Mouse (Mus musculus) heart, embryonic 15.5 days (tissue): ENCODE data around the gene Pwp2. TPM values are rescaled to one million over a fixed set of nuclear protein-coding genes. Genes with fewer than 3 reads are reported as not detected.

Experiments
- ATAC-seq: fragments of 200-750 bp; cut with Nextera tagmentation; replicated peaks from 2 replicates; pipeline ENCODE4 v1.8.0; 2017; ENCODE audit warnings: low read depth, moderate TSS enrichment; ENCODE audit not compliant: insufficient number of reproducible peaks, insufficient read depth, low FRiP score
- H3K27ac ChIP-seq: fragments of 300-500 bp; sonication (generic); 2 replicates; pipeline ENCODE4 v1.5.1; 2015; ENCODE audit warnings: mild to moderate bottlenecking, inconsistent platforms
- H3K27me3 ChIP-seq: fragments of 300-500 bp; sonication (generic); 2 replicates; pipeline ENCODE4 v1.6.1; 2015; ENCODE audit warnings: inconsistent platforms
- H3K36me3 ChIP-seq: fragments of 300-500 bp; sonication (generic); 2 replicates; pipeline ENCODE4 v1.6.1; 2015; ENCODE audit warnings: mild to moderate bottlenecking, inconsistent platforms
- H3K4me1 ChIP-seq: fragments of 300-500 bp; sonication (generic); replicated peaks from 2 replicates; pipeline ENCODE4 v1.6.1; 2015; ENCODE audit warnings: inconsistent platforms
- H3K4me2 ChIP-seq: fragments of 300-500 bp; sonication (generic); 2 replicates; pipeline ENCODE4 v1.6.1; 2015; ENCODE audit warnings: inconsistent platforms, mild to moderate bottlenecking, moderate library complexity
- H3K4me3 ChIP-seq: fragments of 300-500 bp; sonication (generic); 2 replicates; pipeline ENCODE4 v1.5.1; 2015; ENCODE audit warnings: mild to moderate bottlenecking, inconsistent platforms
- H3K9ac ChIP-seq: fragments of 300-500 bp; sonication (generic); 2 replicates; pipeline ENCODE4 v1.6.1; 2015; ENCODE audit warnings: mild to moderate bottlenecking, inconsistent platforms
- H3K9me3 ChIP-seq: fragments of 300-500 bp; sonication (generic); replicated peaks from 2 replicates; pipeline ENCODE4 v1.6.1; 2016; ENCODE audit warnings: inconsistent platforms
- WGBS: fragments of 180-500 bp; shearing (Covaris S2); methylation state at CpG from one replicate; pipeline ENCODE4 v1.1.7; 2015; ENCODE audit warnings: mixed read lengths; 5-methylcytosine and 5-hydroxymethylcytosine counted together
- polyA plus RNA-seq: library from polyadenylated mRNA; unstranded; fragments of >200 nt; fragmentation: Nextera tagmentation; extraction: Ambion mirVana; gene quantifications from 2 replicates; pipeline ENCODE4 v1.2.1, GENCODE M21; 2015

The Pwp2 gene
- polyA plus RNA-seq, 1 experiment from 2014 or later = 9.1 TPM

DNA sequence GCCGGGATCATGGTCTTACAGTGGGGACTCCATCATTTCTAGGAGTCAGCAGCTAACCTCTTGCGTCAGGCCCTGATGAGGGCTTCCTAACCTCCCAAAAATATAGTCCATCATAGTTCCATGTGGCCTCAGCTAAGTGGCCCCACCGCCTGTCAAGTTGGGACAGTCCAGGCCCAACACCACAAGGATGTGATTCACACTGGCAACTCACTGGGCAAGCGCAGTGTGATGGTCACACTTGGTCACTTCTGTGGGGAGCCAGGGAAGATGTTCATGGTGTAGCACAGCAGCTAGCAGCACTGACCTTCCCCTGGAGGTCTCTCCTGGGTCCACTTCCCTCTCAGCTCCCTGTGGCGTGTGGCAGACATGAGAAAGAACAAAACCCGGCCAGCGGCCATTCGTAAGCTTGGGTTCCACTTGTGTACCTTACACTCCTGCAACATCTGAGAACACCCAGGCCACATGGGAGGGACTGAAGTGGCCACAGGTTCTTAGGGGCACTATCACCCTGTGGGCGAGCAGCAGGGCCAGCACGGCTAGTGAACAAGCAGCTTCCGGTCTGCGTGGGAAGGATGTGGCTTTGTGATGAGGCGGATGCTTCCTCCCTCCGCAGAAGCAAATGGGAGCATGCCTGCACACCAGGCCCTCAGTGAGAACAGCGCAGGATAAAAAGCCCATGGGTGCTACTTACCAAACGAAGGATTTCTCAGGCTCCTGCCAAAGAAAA is 24.4 kb downstream of the Pwp2 start:
- Histone ChIP-seq H3K36me3 (peaks cover 38% of the 10 kb centered on the region), H3K27me3 (no peaks in the 10 kb centered on the region), H3K4me3 (no peak overlapping the region), H3K27ac (no peak overlapping the region), H3K4me2 (no peak overlapping the region), H3K9me3 (no peaks in the 10 kb centered on the region), H3K9ac (no peak overlapping the region), H3K4me1 (peaks cover 9% of the 10 kb centered on the region)
- no peak for ATAC-seq
- 85% methylated on average over 16 of the region's 16 CpGs for WGBS

DNA sequence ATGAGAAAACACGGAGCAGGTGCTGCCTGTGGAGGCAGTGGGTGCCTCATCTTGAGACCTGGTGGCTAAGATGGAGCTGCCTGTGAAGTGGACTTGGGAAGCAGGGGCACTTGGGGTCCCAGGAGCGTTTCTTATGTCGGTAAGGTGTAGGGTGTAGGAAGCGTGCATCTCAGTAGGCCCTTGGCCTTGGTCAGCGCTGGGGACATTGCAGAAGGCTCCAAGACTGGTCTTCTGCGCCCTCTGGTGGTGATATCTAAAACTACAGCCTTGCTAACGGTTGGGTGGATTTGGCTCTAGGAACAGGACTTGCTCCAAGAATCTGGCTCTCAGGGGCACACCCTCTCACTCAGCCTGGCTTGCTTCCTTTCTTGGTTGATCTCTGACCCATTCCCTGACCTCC is 25.0 kb downstream of the Pwp2 start:
- Histone ChIP-seq H3K4me3 (no peak overlapping the region), H3K4me2 (peak overlapping the region; percentile 57), H3K4me1 (peaks cover 9% of the 10 kb centered on the region), H3K9me3 (no peaks in the 10 kb centered on the region), H3K9ac (no peak overlapping the region), H3K27ac (no peak overlapping the region), H3K36me3 (peaks cover 33% of the 10 kb centered on the region; the same call in 1 of the 2 replicates), H3K27me3 (no peaks in the 10 kb centered on the region)
- 3% methylated on average over 7 of the region's 7 CpGs for WGBS
- ATAC-seq = peak; percentile 72

- Histone ChIP-seq H3K27me3 (no peaks in the 10 kb centered on the region), H3K4me2 (peak overlapping the region; percentile 57), H3K36me3 (peaks cover 28% of the 10 kb centered on the region; the same call in 1 of the 2 replicates), H3K9me3 (no peaks in the 10 kb centered on the region), H3K9ac (no peak overlapping the region; the same call in 1 of the 2 replicates), H3K27ac (no peak overlapping the region), H3K4me1 (peaks cover 9% of the 10 kb centered on the region), H3K4me3 (peak overlapping the region; percentile 26)
- WGBS = 14% methylated on average over 17 of the region's 17 CpGs
- no peak for ATAC-seq
These were observed 25.6 kb downstream of the Pwp2 start for GRCm38 (mm10) chr10:78159252-78159878.

- H3K4me3 ChIP-seq = no peak overlapping the region
- peaks cover 9% of the 10 kb centered on the region for H3K4me1 ChIP-seq
- 76% methylated on average over 15 of the region's 15 CpGs for WGBS
- no peak overlapping the region for H3K9ac ChIP-seq
- no peak for ATAC-seq
- 0 out of 2 replicates have a peak, but pooled peaks cover 4% of the 10 kb centered on the region for H3K27me3 ChIP-seq
- no peaks in the 10 kb centered on the region for H3K9me3 ChIP-seq
- H3K27ac ChIP-seq = no peak overlapping the region
- peaks cover 22% of the 10 kb centered on the region; the same call in 1 of the 2 replicates for H3K36me3 ChIP-seq
- no peak overlapping the region for H3K4me2 ChIP-seq
These were observed 26.9 kb downstream of the Pwp2 start for GRCm38 (mm10) chr10:78158041-78158440.

GRCm38 (mm10) chr10:78156926-78157325 is 28.0 kb downstream of the Pwp2 start:
- no peak overlapping the region for H3K4me2 ChIP-seq
- H3K27me3 ChIP-seq = 0 out of 2 replicates have a peak, but pooled peaks cover 4% of the 10 kb centered on the region
- WGBS = 55% methylated on average over 6 of the region's 6 CpGs
- H3K9ac ChIP-seq = no peak overlapping the region
- H3K36me3 ChIP-seq = peaks cover 12% of the 10 kb centered on the region; the same call in 1 of the 2 replicates
- H3K9me3 ChIP-seq = no peaks in the 10 kb centered on the region
- no peak for ATAC-seq
- H3K4me1 ChIP-seq = peaks cover 9% of the 10 kb centered on the region
- no peak overlapping the region for H3K4me3 ChIP-seq
- H3K27ac ChIP-seq = no peak overlapping the region

GRCm38 (mm10) chr10:78148834-78149766 is 35.8 kb downstream of the Pwp2 start:
- 57% methylated on average over 10 of the region's 10 CpGs for WGBS
- Histone ChIP-seq H3K27ac (no peak overlapping the region), H3K9ac (no peak overlapping the region), H3K4me2 (no peak overlapping the region), H3K27me3 (0 out of 2 replicates have a peak, but pooled peaks cover 1% of the 10 kb centered on the region), H3K36me3 (no peaks in the 10 kb centered on the region), H3K9me3 (no peaks in the 10 kb centered on the region), H3K4me3 (no peak overlapping the region), H3K4me1 (no peaks in the 10 kb centered on the region)
- ATAC-seq = no peak

- WGBS = 65% methylated on average over 4 of the region's 4 CpGs
- ATAC-seq = no peak
- H3K9ac ChIP-seq = no peak overlapping the region
- no peaks in the 10 kb centered on the region for H3K4me1 ChIP-seq
- no peak overlapping the region for H3K4me2 ChIP-seq
- no peak overlapping the region for H3K4me3 ChIP-seq
- no peaks in the 10 kb centered on the region for H3K27me3 ChIP-seq
- H3K9me3 ChIP-seq = no peaks in the 10 kb centered on the region
- H3K36me3 ChIP-seq = no peaks in the 10 kb centered on the region
- no peak overlapping the region for H3K27ac ChIP-seq
These were observed 37.0 kb downstream of the Pwp2 start for GRCm38 (mm10) chr10:78147908-78148441.

GRCm38 (mm10) chr10:78143727-78144505 is 41.0 kb downstream of the Pwp2 start:
- H3K9me3 ChIP-seq = no peaks in the 10 kb centered on the region
- no peaks in the 10 kb centered on the region for H3K27me3 ChIP-seq
- no peak overlapping the region for H3K27ac ChIP-seq
- 37% methylated on average over 8 of the region's 8 CpGs for WGBS
- H3K36me3 ChIP-seq = no peaks in the 10 kb centered on the region
- H3K9ac ChIP-seq = no peak overlapping the region
- no peak overlapping the region for H3K4me3 ChIP-seq
- H3K4me2 ChIP-seq = no peak overlapping the region
- H3K4me1 ChIP-seq = peaks cover 11% of the 10 kb centered on the region
- ATAC-seq = no peak

DNA sequence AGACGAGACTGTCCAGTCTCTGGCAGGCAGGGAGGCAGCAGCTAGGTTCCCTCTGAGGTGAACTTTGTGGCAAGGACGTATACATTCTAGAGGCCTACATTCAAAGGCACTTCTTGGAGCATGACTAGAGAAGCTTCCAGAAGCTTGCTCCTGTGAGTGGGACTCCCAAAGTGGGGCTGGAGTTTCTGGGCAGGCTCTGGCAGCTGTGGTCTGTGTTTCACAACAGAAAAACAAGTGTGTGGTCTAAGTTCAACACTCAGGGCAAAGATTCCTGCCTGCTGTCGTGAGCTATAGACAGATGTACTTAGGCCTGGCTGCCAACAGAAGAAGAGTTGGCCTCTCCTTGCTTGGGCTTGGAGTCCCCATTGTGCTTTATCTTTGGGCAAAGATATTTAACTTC is 44.1 kb downstream of the Pwp2 start:
- Histone ChIP-seq H3K4me2 (no peak overlapping the region), H3K27ac (no peak overlapping the region), H3K4me1 (peaks cover 13% of the 10 kb centered on the region), H3K9me3 (no peaks in the 10 kb centered on the region), H3K27me3 (no peaks in the 10 kb centered on the region), H3K36me3 (no peaks in the 10 kb centered on the region), H3K4me3 (no peak overlapping the region), H3K9ac (no peak overlapping the region)
- no peak for ATAC-seq
- WGBS = 75% methylated on average over 3 of the region's 3 CpGs

DNA sequence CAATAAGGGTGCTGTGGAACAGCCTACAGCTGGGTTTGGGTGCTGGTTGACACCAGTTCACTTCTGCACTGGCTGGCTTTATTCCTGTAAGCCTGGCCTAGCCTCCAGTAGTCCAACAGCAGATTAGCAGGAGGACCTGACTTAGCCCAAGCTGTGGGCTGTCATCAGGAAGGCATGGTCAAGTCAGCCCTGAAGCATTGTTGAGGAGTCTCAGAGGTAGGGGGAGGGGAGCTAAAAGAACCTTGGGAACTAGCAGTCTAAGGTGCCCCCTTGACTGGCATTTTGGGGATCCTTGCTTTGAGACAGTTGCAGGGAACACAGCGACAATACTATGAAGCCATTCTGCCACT is 44.7 kb downstream of the Pwp2 start:
- WGBS = 88% methylated on average over 1 of the region's 1 CpGs
- ATAC-seq = no peak
- no peak overlapping the region for H3K27ac ChIP-seq

More for the DNA sequence above, 44.7 kb downstream of the Pwp2 start:
- no peak overlapping the region for H3K9ac ChIP-seq
- no peak overlapping the region for H3K4me3 ChIP-seq
- H3K9me3 ChIP-seq = no peaks in the 10 kb centered on the region
- peaks cover 17% of the 10 kb centered on the region for H3K4me1 ChIP-seq
- no peaks in the 10 kb centered on the region for H3K27me3 ChIP-seq
- no peaks in the 10 kb centered on the region for H3K36me3 ChIP-seq
- H3K4me2 ChIP-seq = no peak overlapping the region
